Mouse (Mus musculus) T-helper 17 cell (primary cell): ENCODE data around the gene Tgfbr3.

Source experiments
- in situ Hi-C, 2 experiments: fragments of 300-600 bp; cut with MboI, MseI; formaldehyde crosslinking; loops; 1 replicate in 1 of 2; 2 replicates in 1 of 2; pipeline ENCODE4 v1.15.1; 2025; ENCODE audit warnings: high pct_unique_total_duplicates in 2 of 2

The Tgfbr3 gene

GRCm38 (mm10) chr5:107176796-107177195 lies 112.6 kb downstream of the Tgfbr3 start:
- in situ Hi-C loops, result no loop called here

GRCm38 (mm10) chr5:107176196-107176595 lies 113.2 kb downstream of the Tgfbr3 start:
- in situ Hi-C loops, result no loop called here

- in situ Hi-C loops, result no loop called here
Observed at GRCm38 (mm10) chr5:107174188-107174587, 115.2 kb downstream of the Tgfbr3 start.

DNA sequence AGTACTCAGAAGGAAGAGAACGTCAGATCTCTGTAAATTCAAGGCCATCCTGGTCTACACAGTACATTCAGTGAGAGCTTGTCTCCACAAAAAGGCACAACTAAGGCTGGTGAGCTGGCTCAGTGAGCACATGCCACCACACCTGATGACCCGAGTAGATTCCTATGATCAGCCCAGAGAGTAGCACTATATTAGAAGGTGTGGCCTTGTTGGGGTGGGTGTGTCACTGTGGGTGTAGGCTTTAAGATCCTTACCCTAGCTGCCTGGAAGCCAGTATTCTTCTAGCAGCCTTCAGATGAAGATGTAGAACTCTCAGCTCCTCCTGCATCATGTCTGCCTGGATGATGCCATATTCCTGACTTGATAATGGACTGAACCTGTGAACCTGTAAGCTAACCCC lies 115.9 kb downstream of the Tgfbr3 start:
- in situ Hi-C loops, result no loop called here

GRCm38 (mm10) chr5:107171861-107172260 lies 117.6 kb downstream of the Tgfbr3 start:
- in situ Hi-C loops, result no loop called here

DNA sequence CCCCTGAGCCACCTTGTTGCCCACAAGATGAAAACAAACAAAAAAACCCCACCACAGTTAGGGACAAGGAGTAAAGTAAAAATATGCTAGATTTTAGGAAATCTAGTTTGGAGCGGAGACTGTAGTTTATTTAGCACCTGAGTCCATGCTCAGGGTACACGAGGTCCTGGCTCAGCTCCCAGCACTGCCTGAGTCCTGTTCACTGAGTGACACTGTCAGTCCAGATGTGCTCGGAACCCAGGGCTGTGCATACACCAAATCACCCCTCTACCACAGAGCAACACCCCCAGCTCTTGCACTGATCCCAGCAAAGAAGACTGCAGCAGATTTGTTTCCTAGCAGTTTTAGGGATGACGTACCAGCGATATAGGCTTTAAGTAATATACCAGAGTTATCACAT lies 119.6 kb downstream of the Tgfbr3 start:
- in situ Hi-C loops, result no loop called here

DNA sequence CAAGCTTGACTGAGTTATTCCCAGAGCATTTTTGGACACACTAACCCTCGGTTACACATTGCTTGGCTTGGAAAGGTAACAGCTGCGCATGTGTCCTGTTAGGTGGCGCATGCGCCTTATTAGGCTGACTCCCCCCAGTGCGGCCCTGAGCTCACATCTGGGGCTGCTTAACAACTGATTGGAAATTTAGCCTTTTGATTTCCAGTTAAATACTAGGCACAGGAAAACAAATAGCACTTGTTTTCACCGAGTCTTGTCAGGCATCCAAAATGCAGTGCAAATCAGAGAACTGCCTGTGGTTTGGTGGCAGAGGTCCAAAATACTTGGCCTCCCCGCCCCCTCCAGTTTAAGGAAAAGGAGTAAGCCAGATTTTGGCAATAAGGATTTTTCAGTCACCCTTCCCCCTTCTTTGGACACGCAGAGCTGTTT lies 121.5 kb downstream of the Tgfbr3 start:
- in situ Hi-C loops, result no loop called here

DNA sequence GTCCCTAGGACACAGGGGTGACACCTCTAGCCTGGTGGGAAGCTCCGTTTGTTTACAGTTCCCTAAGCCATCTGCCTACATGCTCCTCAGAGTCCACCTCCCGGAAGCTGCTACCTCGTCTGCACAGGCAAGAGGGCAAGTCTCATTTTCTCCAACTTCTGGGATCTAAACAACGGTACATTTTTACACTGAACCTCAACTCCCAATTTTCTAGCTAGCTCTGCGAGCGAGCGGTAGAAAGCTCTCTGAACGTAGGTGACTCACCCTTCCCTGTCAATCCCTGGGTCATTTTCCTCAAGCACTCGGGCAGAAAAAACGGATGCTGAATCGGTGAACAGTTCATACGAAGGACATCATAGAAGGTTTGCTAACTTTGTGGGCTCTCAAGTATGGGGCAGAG lies 122.1 kb downstream of the Tgfbr3 start:
- in situ Hi-C loops, result no loop called here

- in situ Hi-C loops, result no loop called here
Observed at GRCm38 (mm10) chr5:107166659-107167370, 122.6 kb downstream of the Tgfbr3 start.

- in situ Hi-C loops, result no loop called here
Observed at GRCm38 (mm10) chr5:107165734-107166133, 123.7 kb downstream of the Tgfbr3 start.

- in situ Hi-C loops, result no loop called here
Observed at GRCm38 (mm10) chr5:107165271-107165670, 124.2 kb downstream of the Tgfbr3 start.

DNA sequence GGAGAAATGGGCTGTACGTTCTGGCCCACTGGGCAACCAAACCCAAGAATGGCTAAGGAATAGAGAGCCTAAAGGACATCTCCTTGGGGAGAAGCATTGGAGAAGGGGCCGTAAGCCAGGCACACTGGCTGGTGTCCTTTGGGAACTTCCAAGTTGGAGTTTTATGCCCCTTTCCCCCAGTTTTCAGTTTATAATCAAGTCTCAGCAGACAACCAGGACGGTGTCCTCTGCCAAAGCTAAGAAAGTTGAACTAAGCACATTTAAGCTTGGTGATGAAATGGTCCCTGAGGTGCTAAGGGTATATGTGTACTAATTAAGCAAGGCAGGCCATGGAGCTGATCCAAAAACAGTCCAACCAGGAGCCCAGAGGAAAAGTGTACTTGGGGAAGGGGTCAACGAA lies 124.6 kb downstream of the Tgfbr3 start:
- in situ Hi-C loops, result no loop called here

DNA sequence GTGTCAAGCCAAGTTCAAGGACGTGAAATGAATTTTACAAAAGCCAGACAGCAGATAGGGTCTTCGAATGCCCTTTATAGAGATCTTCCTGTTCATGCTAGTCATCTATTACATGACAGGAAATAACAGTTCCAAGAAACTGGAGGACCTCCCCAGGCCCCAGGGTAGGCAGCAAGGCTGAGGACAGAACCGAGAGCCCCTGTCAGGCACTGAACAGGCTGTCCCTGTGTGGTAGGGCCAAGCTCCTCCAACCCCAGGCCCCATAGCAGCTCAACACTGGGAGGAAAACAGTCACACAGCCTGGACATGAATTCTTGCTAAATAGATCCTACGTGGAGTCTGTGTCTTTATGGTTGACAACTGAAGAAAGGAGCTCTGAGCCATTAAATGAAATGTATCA lies 125.3 kb downstream of the Tgfbr3 start:
- in situ Hi-C loops, result no loop called here

DNA sequence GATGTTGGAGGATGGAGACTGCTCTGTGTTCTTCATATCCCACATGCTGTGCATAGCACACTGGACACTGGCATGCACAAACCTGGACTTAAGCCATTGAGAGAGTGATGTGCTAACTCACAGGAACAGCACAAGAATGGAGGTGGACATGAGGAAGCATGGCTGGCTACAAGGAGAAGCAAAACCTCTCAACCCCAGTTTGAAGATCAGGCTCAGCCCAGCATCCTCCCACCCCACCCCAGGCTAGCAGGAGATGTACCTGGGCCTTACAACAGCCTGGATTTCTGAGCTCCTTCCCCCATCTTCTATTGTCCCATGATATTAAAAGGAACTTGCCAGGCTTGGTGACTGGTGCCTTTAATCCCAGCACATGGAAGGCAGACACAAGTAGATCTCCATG lies 126.1 kb downstream of the Tgfbr3 start:
- in situ Hi-C loops, result no loop called here

DNA sequence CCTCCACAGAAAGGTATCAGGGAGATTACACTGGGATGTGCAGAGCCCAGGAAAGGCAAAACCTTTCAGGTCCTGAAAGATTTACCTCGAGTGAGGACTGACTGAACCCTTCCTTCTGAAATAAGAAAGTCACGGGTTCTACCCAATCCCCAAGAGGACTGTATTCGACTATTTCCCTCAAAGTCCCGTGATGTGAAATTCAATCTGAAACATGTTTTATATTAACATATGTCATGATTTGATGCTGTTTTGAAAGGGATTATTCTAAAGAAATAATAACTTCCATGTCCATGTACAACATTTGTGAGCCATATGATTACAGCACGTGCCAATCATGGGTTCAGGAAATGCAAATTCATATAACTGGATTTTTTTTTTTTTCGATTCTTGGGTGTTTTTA lies 126.6 kb downstream of the Tgfbr3 start:
- in situ Hi-C loops, result no loop called here

DNA sequence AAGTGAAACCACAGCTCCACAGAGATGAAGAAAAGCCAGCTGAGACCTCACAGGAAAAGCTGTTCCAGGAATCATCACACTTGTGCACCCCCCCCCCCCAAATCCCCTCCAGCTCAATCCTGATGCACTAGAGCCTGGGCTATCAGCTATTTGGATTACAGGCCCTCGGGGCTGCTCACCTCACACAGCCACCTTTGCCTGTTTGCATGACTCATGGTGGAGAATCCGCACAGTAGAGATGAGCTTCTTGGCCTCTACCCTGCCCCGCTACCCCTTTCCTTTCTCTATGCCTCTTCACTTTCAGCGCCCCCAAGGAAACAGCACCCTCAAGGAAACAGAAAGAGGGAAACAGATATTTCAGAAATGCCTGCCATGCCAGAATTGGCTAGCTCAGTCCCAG lies 127.1 kb downstream of the Tgfbr3 start:
- in situ Hi-C loops, result no loop called here

GRCm38 (mm10) chr5:107159914-107160890 lies 129.2 kb downstream of the Tgfbr3 start:
- in situ Hi-C loops, result no loop called here

- in situ Hi-C loops, result no loop called here
Observed at GRCm38 (mm10) chr5:107158531-107159178, 130.8 kb downstream of the Tgfbr3 start.

DNA sequence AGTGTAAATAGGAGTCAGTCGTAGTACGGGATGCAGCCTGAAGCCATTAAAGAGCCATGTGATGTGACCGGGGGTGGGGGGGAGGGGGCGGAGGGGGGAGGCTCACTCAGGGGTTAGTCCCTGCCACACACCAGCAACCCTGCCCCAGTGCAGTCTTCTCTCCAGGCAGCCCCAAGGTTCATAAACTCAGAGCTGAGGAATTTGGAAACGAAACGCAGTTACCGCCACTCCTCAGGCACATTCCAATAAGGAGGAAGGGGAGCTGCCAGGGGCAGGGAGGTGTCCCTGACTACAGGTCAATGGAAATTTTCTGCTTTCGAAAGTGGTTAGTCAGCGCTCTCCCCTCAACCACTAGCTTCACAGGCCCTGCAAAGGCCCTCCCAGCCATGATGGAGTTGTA lies 132.0 kb downstream of the Tgfbr3 start:
- in situ Hi-C loops, result no loop called here

- in situ Hi-C loops, result no loop called here
Observed at GRCm38 (mm10) chr5:107156096-107156495, 133.3 kb downstream of the Tgfbr3 start.

- in situ Hi-C loops, result no loop called here
Observed at GRCm38 (mm10) chr5:107152989-107153388, 136.4 kb downstream of the Tgfbr3 start.

GRCm38 (mm10) chr5:107151320-107151719 lies 138.1 kb downstream of the Tgfbr3 start:
- in situ Hi-C loops, result no loop called here
